Mouse (Mus musculus): ENCODE data around the gene Serpina9.

GRCm38 (mm10) chr12:103962337-103962736 is 51.2 kb downstream of the Serpina9 start:
- TF ChIP-seq ETS1 (IDR thresholded peaks at IDR 0.05; ENCODE audit: low read depth, low read length) (no peak), UBTF (IDR thresholded peaks at IDR 0.05; ENCODE audit: borderline replicate concordance, insufficient read depth, low read depth, low read length) (no peak), BHLHE40 (IDR thresholded peaks at IDR 0.05; ENCODE audit: borderline replicate concordance, low read depth, low read length) (no peak), CTCF (IDR thresholded peaks at IDR 0.05 in 2 of 3, conservative IDR thresholded peaks at IDR 0.05 in 1 of 3; ENCODE audit: control insufficient read depth in 1 of 3, insufficient read depth in 1 of 3, low read depth in 2 of 3, low read length in 3 of 3, poor library complexity in 1 of 3, severe bottlenecking in 1 of 3) (no peak), TAL1 (IDR thresholded peaks at IDR 0.05; ENCODE audit: low read length) (no peak), GABPA (IDR thresholded peaks at IDR 0.05; ENCODE audit: low read depth, low read length) (no peak), POLR2A (IDR thresholded peaks at IDR 0.05; ENCODE audit: control insufficient read depth in 1 of 2, insufficient read depth in 1 of 2, low read depth in 1 of 2, low read length in 2 of 2, poor library complexity in 1 of 2) (no peak), EP300 (IDR thresholded peaks at IDR 0.05; ENCODE audit: low read depth in 1 of 2, low read length in 2 of 2) (no peak), GATA1 (IDR thresholded peaks at IDR 0.05; ENCODE audit: low read depth, low read length) (no peak), MAZ (IDR thresholded peaks at IDR 0.05; ENCODE audit: low read depth, low read length) (no peak), HCFC1 (IDR thresholded peaks at IDR 0.05; ENCODE audit: low read depth, low read length) (no peak), ZNF384 (IDR thresholded peaks at IDR 0.05; ENCODE audit: low read depth, low read length) (no peak), TCF12 (IDR thresholded peaks at IDR 0.05; ENCODE audit: low read depth, low read length) (no peak), ZC3H11A (IDR thresholded peaks at IDR 0.05; ENCODE audit: low read depth, low read length) (no peak)
